Mouse (Mus musculus): ENCODE results near the gene Ccdc18.
"Not testable (repeated sequence)": the region's sequence is repeated elsewhere in the genome, so short reads cannot be mapped to it uniquely, and the experiment has no call there.

The Ccdc18 gene

GRCm38 (mm10) chr5:108132441-108133243 lies at the start of gene Ccdc18, which contains the start of gene Tmed5:
TSS of gene Ccdc18 (plus strand) at chr5:108132875.
TSS of gene Tmed5 (minus strand) at chr5:108132620.
- peak; percentile 98 for DNase-seq (ENCODE audit: low spot score)

GRCm38 (mm10) chr5:108085440-108085839 lies 47.2 kb upstream of the Ccdc18 start:
- no peak for DNase-seq (ENCODE audit: low spot score)

GRCm38 (mm10) chr5:108092731-108093130 lies 39.9 kb upstream of the Ccdc18 start:
- not testable (repeated sequence) for DNase-seq (ENCODE audit: low spot score)

- DNase-seq (ENCODE audit: low spot score) = no peak
These were observed 35.0 kb upstream of the Ccdc18 start for GRCm38 (mm10) chr5:108097676-108098075.

GRCm38 (mm10) chr5:108100196-108100595 lies 32.5 kb upstream of the Ccdc18 start:
- no peak for DNase-seq (ENCODE audit: low spot score)

- DNase-seq (ENCODE audit: low spot score) = no peak
These were observed 28.4 kb upstream of the Ccdc18 start for GRCm38 (mm10) chr5:108104306-108104705.

GRCm38 (mm10) chr5:108109346-108109745 lies 23.3 kb upstream of the Ccdc18 start:
- no peak for DNase-seq (ENCODE audit: low spot score)

GRCm38 (mm10) chr5:108117693-108118092 lies 15.0 kb upstream of the Ccdc18 start:
- DNase-seq (ENCODE audit: low spot score) = no peak

GRCm38 (mm10) chr5:108120221-108120900 lies 12.3 kb upstream of the Ccdc18 start:
- no peak for DNase-seq (ENCODE audit: low spot score)

- no peak for DNase-seq (ENCODE audit: low spot score)
These were observed 730 bp upstream of the Ccdc18 start for GRCm38 (mm10) chr5:108131849-108132440.

GRCm38 (mm10) chr5:108152592-108152991 lies 19.9 kb downstream of the Ccdc18 start:
- DNase-seq (ENCODE audit: low spot score) = no peak

- no peak for DNase-seq (ENCODE audit: low spot score)
These were observed 28.1 kb downstream of the Ccdc18 start for GRCm38 (mm10) chr5:108160796-108161195.

- DNase-seq (ENCODE audit: low spot score) = peak; percentile 19
These were observed 31.0 kb downstream of the Ccdc18 start for GRCm38 (mm10) chr5:108163695-108164094.

GRCm38 (mm10) chr5:108184050-108184449 lies 51.4 kb downstream of the Ccdc18 start:
- DNase-seq (ENCODE audit: low spot score) = no peak

- DNase-seq (ENCODE audit: low spot score) = no peak
These were observed 56.3 kb downstream of the Ccdc18 start for GRCm38 (mm10) chr5:108188967-108189366.

GRCm38 (mm10) chr5:108206008-108206407 lies 73.3 kb downstream of the Ccdc18 start:
- DNase-seq (ENCODE audit: low spot score) = no peak

GRCm38 (mm10) chr5:108211512-108211911 lies 78.8 kb downstream of the Ccdc18 start:
- no peak for DNase-seq (ENCODE audit: low spot score)

- DNase-seq (ENCODE audit: low spot score) = no peak
These were observed 82.3 kb downstream of the Ccdc18 start for GRCm38 (mm10) chr5:108214928-108215327.

GRCm38 (mm10) chr5:108224077-108224476 lies 91.4 kb downstream of the Ccdc18 start:
- no peak for DNase-seq (ENCODE audit: low spot score)

GRCm38 (mm10) chr5:108226159-108226558 lies 93.5 kb downstream of the Ccdc18 start:
- no peak for DNase-seq (ENCODE audit: low spot score)

GRCm38 (mm10) chr5:108246314-108246765 lies 113.7 kb downstream of the Ccdc18 start:
- DNase-seq (ENCODE audit: low spot score) = no peak

- no peak for DNase-seq (ENCODE audit: low spot score)
These were observed 117.4 kb downstream of the Ccdc18 start for GRCm38 (mm10) chr5:108250033-108250432.

GRCm38 (mm10) chr5:108255259-108255658 lies 122.6 kb downstream of the Ccdc18 start:
- no peak for DNase-seq (ENCODE audit: low spot score)
